Mouse (Mus musculus) thymus, adult 2 months (tissue): ENCODE measurements around the gene Btnl1.
A peak's percentile ranks its signal among the peaks of the same experiment; 100 is the strongest.

Experiments used
- CTCF ChIP-seq: fragments of 200-500 bp; IDR thresholded peaks from 2 replicates; pipeline ENCODE4 v1.5.1; 2012; ENCODE audit warnings: mild to moderate bottlenecking, control low read depth, low read length, moderate library complexity, borderline replicate concordance; ENCODE audit not compliant: control insufficient read depth, poor library complexity, insufficient read depth; ENCODE audit errors: extremely low read depth
- POLR2A ChIP-seq: fragments of 200-500 bp; IDR thresholded peaks from 2 replicates; pipeline ENCODE4 v1.6.1; 2012; ENCODE audit warnings: mild to moderate bottlenecking, low read length, control low read depth, moderate library complexity; ENCODE audit not compliant: control insufficient read depth, poor library complexity, insufficient read depth; ENCODE audit errors: extremely low read depth

- TF ChIP-seq CTCF (0 out of 2 replicates have a peak, but pooled peaks have one; percentile 11), POLR2A (no peak)
Measured at GRCm38 (mm10) chr17:34392321-34392720, 15.4 kb downstream of the Btnl1 start.
